Mouse (Mus musculus) stomach, embryonic 15.5 days (tissue): ENCODE data around the gene Zdhhc1. TPM values are rescaled to one million over a fixed set of nuclear protein-coding genes. Genes with fewer than 3 reads are reported as not detected.

Source experiments
- ATAC-seq: fragments of 200-750 bp; cut with Nextera tagmentation; 2 replicates; pipeline ENCODE4 v1.8.0; 2017; ENCODE audit warnings: low read depth, moderate number of reproducible peaks, moderate TSS enrichment; ENCODE audit not compliant: insufficient read depth, low FRiP score
- H3K27ac ChIP-seq: fragments of 300-500 bp; sonication (generic); 2 replicates; pipeline ENCODE4 v1.5.1; 2015; ENCODE audit warnings: mild to moderate bottlenecking, inconsistent platforms
- H3K27me3 ChIP-seq: fragments of 300-500 bp; sonication (generic); replicated peaks from 2 replicates; pipeline ENCODE4 v1.6.1; 2015; ENCODE audit warnings: inconsistent platforms
- H3K36me3 ChIP-seq: fragments of 300-500 bp; sonication (generic); 2 replicates; pipeline ENCODE4 v1.6.1; 2015; ENCODE audit warnings: inconsistent platforms
- H3K4me1 ChIP-seq: fragments of 300-500 bp; sonication (generic); 2 replicates; pipeline ENCODE4 v1.6.1; 2015; ENCODE audit warnings: inconsistent platforms
- H3K4me2 ChIP-seq: fragments of 300-500 bp; sonication (generic); 2 replicates; pipeline ENCODE4 v1.6.1; 2015; ENCODE audit warnings: mild to moderate bottlenecking, inconsistent platforms
- H3K4me3 ChIP-seq: fragments of 300-500 bp; sonication (generic); replicated peaks from 2 replicates; pipeline ENCODE4 v1.5.1; 2015; ENCODE audit warnings: inconsistent platforms
- H3K9ac ChIP-seq: fragments of 300-500 bp; sonication (generic); 2 replicates; pipeline ENCODE4 v1.6.1; 2015; ENCODE audit warnings: inconsistent platforms
- H3K9me3 ChIP-seq: fragments of 300-500 bp; sonication (generic); 2 replicates; pipeline ENCODE4 v1.6.1; 2016; ENCODE audit warnings: inconsistent platforms
- WGBS: fragments of 180-500 bp; shearing (Covaris S2); methylation state at CpG from one replicate; pipeline ENCODE4 v1.1.7; 2015; 5-methylcytosine and 5-hydroxymethylcytosine counted together
- polyA plus RNA-seq: library from polyadenylated mRNA; unstranded; fragments of >200 nt; fragmentation: Nextera tagmentation; extraction: Ambion mirVana; gene quantifications from 2 replicates; pipeline ENCODE4 v1.2.1, GENCODE M21; 2015

Zdhhc1 gene
- polyA plus RNA-seq, 1 experiment from 2014 or later = 32.2 TPM

GRCm38 (mm10) chr8:105469041-105469695 is 27.5 kb downstream of the Zdhhc1 start:
- Histone ChIP-seq H3K4me3 (no peak overlapping the region), H3K27me3 (0 out of 2 replicates have a peak, but pooled peaks cover 2% of the 10 kb centered on the region), H3K27ac (no peak overlapping the region), H3K9ac (no peak overlapping the region), H3K4me2 (no peak overlapping the region), H3K36me3 (peaks cover 4% of the 10 kb centered on the region; the same call in 1 of the 2 replicates), H3K4me1 (peaks cover 33% of the 10 kb centered on the region), H3K9me3 (no peaks in the 10 kb centered on the region)
- peak; percentile 33; the same call in 1 of the 2 replicates for ATAC-seq
- 46% methylated on average over 6 of the region's 6 CpGs for WGBS

- WGBS = 88% methylated on average over 27 of the region's 27 CpGs
- no peak for ATAC-seq
- Histone ChIP-seq H3K36me3 (no peaks in the 10 kb centered on the region), H3K27me3 (0 out of 2 replicates have a peak, but pooled peaks cover 2% of the 10 kb centered on the region), H3K4me2 (no peak overlapping the region), H3K9me3 (no peaks in the 10 kb centered on the region), H3K9ac (no peak overlapping the region), H3K4me1 (peaks cover 27% of the 10 kb centered on the region), H3K4me3 (no peak overlapping the region), H3K27ac (no peak overlapping the region)
Observed at GRCm38 (mm10) chr8:105468002-105468720, 28.5 kb downstream of the Zdhhc1 start.

DNA sequence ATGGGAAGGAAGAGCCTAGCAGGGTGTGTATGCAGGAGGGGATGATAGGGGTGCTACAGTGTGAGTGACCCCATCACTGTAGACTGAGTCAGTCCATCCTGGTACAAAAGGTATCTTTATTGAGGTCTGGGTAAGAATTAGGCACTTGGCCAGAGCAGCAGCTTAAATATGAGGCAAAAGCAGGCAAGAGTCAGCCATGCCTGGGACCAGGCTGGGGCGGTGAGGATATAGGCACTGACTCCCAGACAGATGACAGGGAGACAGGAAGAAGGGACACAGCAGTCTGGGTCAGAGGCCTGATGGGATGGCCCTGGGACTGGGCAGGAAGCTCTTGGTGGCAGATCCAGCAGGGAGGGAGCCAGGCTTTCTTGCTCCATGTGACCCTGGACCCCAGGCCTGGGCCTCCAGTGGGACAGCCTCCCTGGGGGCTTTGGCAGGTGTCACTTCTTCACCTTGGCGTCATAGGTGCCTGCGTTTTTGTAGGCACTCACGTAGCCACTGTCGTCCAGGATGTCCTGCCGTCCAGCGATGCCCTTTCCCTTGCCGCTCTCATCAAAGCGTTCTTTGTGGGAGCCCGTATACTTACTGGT is 29.2 kb downstream of the Zdhhc1 start:
- no peak overlapping the region for H3K9ac ChIP-seq
- H3K4me1 ChIP-seq = peaks cover 27% of the 10 kb centered on the region
- no peak for ATAC-seq
- 0 out of 2 replicates have a peak, but pooled peaks cover under 1% of the 10 kb centered on the region for H3K27me3 ChIP-seq
- H3K27ac ChIP-seq = no peak overlapping the region
- WGBS = 94% methylated on average over 10 of the region's 10 CpGs
- no peaks in the 10 kb centered on the region for H3K36me3 ChIP-seq
- no peak overlapping the region for H3K4me2 ChIP-seq
- H3K9me3 ChIP-seq = no peaks in the 10 kb centered on the region
- H3K4me3 ChIP-seq = no peak overlapping the region

DNA sequence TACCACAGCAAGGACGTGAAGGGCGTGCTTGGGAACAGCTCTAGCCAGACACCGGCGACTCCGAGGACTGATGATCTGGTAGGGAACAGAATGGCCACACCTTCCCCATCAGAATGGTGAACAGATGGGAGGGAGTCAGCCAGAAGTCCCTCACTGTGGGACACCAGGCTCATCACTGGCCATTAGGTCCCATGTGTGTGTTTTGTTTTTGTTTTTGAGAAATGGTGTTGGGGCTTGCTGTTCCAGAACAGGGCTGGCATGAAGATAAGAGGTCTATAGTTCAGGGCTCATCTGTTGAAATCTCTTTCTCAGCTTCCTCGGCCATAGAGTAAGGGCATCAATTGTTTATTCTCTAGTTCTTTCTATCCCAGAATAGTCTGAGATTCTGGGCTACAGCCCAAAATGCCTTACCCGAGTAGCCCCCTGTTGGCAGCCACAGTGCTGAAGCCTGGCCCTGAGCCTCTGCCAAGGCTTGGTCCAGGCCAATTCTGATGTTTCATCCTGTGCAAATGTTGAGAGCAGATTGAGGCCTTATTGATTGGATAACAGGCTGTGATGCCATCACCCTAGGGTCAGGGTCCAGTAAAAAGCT is 29.9 kb downstream of the Zdhhc1 start:
- 66% methylated on average over 7 of the region's 7 CpGs for WGBS
- ATAC-seq = no peak
- Histone ChIP-seq H3K27ac (no peak overlapping the region), H3K4me3 (no peak overlapping the region), H3K4me1 (peaks cover 26% of the 10 kb centered on the region), H3K9me3 (no peaks in the 10 kb centered on the region), H3K4me2 (no peak overlapping the region), H3K36me3 (no peaks in the 10 kb centered on the region), H3K27me3 (no peaks in the 10 kb centered on the region), H3K9ac (no peak overlapping the region)

- WGBS = 76% methylated on average over 6 of the region's 6 CpGs
- ATAC-seq = no peak
- Histone ChIP-seq H3K36me3 (no peaks in the 10 kb centered on the region), H3K4me3 (no peak overlapping the region), H3K9ac (no peak overlapping the region), H3K27me3 (no peaks in the 10 kb centered on the region), H3K4me2 (no peak overlapping the region), H3K4me1 (peaks cover 22% of the 10 kb centered on the region), H3K27ac (no peak overlapping the region), H3K9me3 (no peaks in the 10 kb centered on the region)
Observed at GRCm38 (mm10) chr8:105466246-105466645, 30.5 kb downstream of the Zdhhc1 start.

DNA sequence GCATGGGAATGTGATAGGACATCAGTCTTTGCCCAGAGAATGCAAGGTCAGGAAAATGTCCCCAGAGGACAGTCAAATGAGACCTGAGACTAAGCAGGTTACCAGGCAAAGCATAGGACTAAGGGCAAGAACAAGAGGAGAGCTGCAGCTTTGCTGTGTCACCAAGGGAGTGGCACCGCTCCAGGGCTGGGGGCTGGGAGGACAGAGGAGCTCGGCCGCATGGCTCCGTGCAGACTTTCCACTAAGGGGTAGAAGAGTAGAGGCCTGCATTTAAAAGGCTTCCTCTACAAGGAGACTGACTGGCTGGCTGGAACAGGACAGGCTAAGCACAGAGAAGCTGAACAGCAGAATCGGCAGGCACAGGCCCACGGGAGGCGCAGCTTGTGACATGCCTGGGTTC is 32.1 kb downstream of the Zdhhc1 start:
- Histone ChIP-seq H3K27ac (no peak overlapping the region), H3K4me2 (no peak overlapping the region), H3K9me3 (no peaks in the 10 kb centered on the region), H3K4me1 (peaks cover 7% of the 10 kb centered on the region; the same call in 1 of the 2 replicates), H3K4me3 (no peak overlapping the region), H3K9ac (no peak overlapping the region), H3K36me3 (no peaks in the 10 kb centered on the region), H3K27me3 (no peaks in the 10 kb centered on the region)
- WGBS = 63% methylated on average over 7 of the region's 7 CpGs
- ATAC-seq = no peak

GRCm38 (mm10) chr8:105461085-105461803 is 35.5 kb downstream of the Zdhhc1 start:
- ATAC-seq = peak; percentile 53; the same call in 1 of the 2 replicates
- no peaks in the 10 kb centered on the region for H3K9me3 ChIP-seq
- no peak overlapping the region for H3K27ac ChIP-seq
- H3K4me2 ChIP-seq = no peak overlapping the region
- H3K4me1 ChIP-seq = no peaks in the 10 kb centered on the region
- no peaks in the 10 kb centered on the region for H3K36me3 ChIP-seq
- no peaks in the 10 kb centered on the region for H3K27me3 ChIP-seq
- 51% methylated on average over 13 of the region's 13 CpGs for WGBS
- H3K9ac ChIP-seq = no peak overlapping the region
- no peak overlapping the region for H3K4me3 ChIP-seq

GRCm38 (mm10) chr8:105455218-105455617 is 41.5 kb downstream of the Zdhhc1 start:
- Histone ChIP-seq H3K9ac (no peak overlapping the region), H3K4me1 (no peaks in the 10 kb centered on the region), H3K36me3 (no peaks in the 10 kb centered on the region), H3K4me2 (no peak overlapping the region), H3K4me3 (no peak overlapping the region), H3K27ac (no peak overlapping the region), H3K27me3 (no peaks in the 10 kb centered on the region), H3K9me3 (no peaks in the 10 kb centered on the region)
- no peak for ATAC-seq
- 46% methylated on average over 10 of the region's 10 CpGs for WGBS

GRCm38 (mm10) chr8:105454088-105454487 is 42.6 kb downstream of the Zdhhc1 start:
- H3K27me3 ChIP-seq = no peaks in the 10 kb centered on the region
- no peak overlapping the region for H3K27ac ChIP-seq
- no peaks in the 10 kb centered on the region for H3K36me3 ChIP-seq
- WGBS = 55% methylated on average over 5 of the region's 5 CpGs
- H3K4me2 ChIP-seq = no peak overlapping the region
- H3K4me1 ChIP-seq = no peaks in the 10 kb centered on the region
- no peak overlapping the region for H3K4me3 ChIP-seq
- no peak overlapping the region for H3K9ac ChIP-seq
- ATAC-seq = no peak
- H3K9me3 ChIP-seq = no peaks in the 10 kb centered on the region

- H3K27ac ChIP-seq = no peak overlapping the region
- H3K4me3 ChIP-seq = no peak overlapping the region
- H3K27me3 ChIP-seq = no peaks in the 10 kb centered on the region
- no peaks in the 10 kb centered on the region for H3K36me3 ChIP-seq
- H3K4me1 ChIP-seq = no peaks in the 10 kb centered on the region
- no peak overlapping the region for H3K9ac ChIP-seq
- WGBS = 66% methylated on average over 5 of the region's 5 CpGs
- H3K4me2 ChIP-seq = no peak overlapping the region
- no peak for ATAC-seq
- H3K9me3 ChIP-seq = no peaks in the 10 kb centered on the region
Observed at GRCm38 (mm10) chr8:105453296-105453695, 43.4 kb downstream of the Zdhhc1 start.

GRCm38 (mm10) chr8:105451903-105452603 is 44.6 kb downstream of the Zdhhc1 start:
- no peak overlapping the region for H3K4me2 ChIP-seq
- H3K9ac ChIP-seq = no peak overlapping the region
- H3K27me3 ChIP-seq = no peaks in the 10 kb centered on the region
- no peaks in the 10 kb centered on the region for H3K4me1 ChIP-seq
- ATAC-seq = no peak; the same call in 1 of the 2 replicates
- H3K36me3 ChIP-seq = no peaks in the 10 kb centered on the region
- H3K9me3 ChIP-seq = no peaks in the 10 kb centered on the region
- no peak overlapping the region for H3K4me3 ChIP-seq
- 64% methylated on average over 15 of the region's 15 CpGs for WGBS
- no peak overlapping the region for H3K27ac ChIP-seq
